Mouse (Mus musculus) hindbrain, embryonic 16.5 days (tissue): ENCODE results near the gene Txnrd3. TPM values are rescaled to one million over a fixed set of nuclear protein-coding genes. Genes with fewer than 3 reads are reported as not detected.

ENCODE experiments used
- ATAC-seq: fragments of 200-750 bp; cut with Nextera tagmentation; 2 replicates; pipeline ENCODE4 v1.8.0; 2017; ENCODE audit warnings: moderate TSS enrichment, moderate library complexity
- H3K27ac ChIP-seq: fragments of 300-500 bp; sonication (generic); 2 replicates; pipeline ENCODE4 v1.5.1; 2014; ENCODE audit warnings: low read depth, mild to moderate bottlenecking, control low read depth, low read length, moderate library complexity
- H3K27me3 ChIP-seq: fragments of 300-500 bp; sonication (generic); replicated peaks from 2 replicates; pipeline ENCODE4 v1.6.1; 2014; ENCODE audit warnings: low read length; ENCODE audit not compliant: control insufficient read depth, insufficient read depth
- H3K36me3 ChIP-seq: fragments of 300-500 bp; sonication (generic); 2 replicates; pipeline ENCODE4 v1.6.1; 2014; ENCODE audit warnings: mild to moderate bottlenecking, low read length, moderate library complexity, mixed read lengths; ENCODE audit not compliant: control insufficient read depth, insufficient read depth
- H3K4me1 ChIP-seq: fragments of 300-500 bp; sonication (generic); 2 replicates; pipeline ENCODE4 v1.6.1; 2014; ENCODE audit warnings: low read depth, low read length; ENCODE audit not compliant: control insufficient read depth, insufficient read depth
- H3K4me2 ChIP-seq: fragments of 300-500 bp; sonication (generic); 2 replicates; pipeline ENCODE4 v1.6.1; 2014; ENCODE audit warnings: mild to moderate bottlenecking, low read length, control low read depth, moderate library complexity
- H3K4me3 ChIP-seq: fragments of 300-500 bp; sonication (generic); 2 replicates; pipeline ENCODE4 v1.5.1; 2014; ENCODE audit warnings: mild to moderate bottlenecking, low read length, control low read depth, moderate library complexity
- H3K9ac ChIP-seq: fragments of 300-500 bp; sonication (generic); 2 replicates; pipeline ENCODE4 v1.6.1; 2014; ENCODE audit warnings: low read depth, mild to moderate bottlenecking, control low read depth, low read length, moderate library complexity
- H3K9me3 ChIP-seq: fragments of 300-500 bp; sonication (generic); 2 replicates; pipeline ENCODE4 v1.6.1; 2014; ENCODE audit warnings: mild to moderate bottlenecking, low read length, moderate library complexity; ENCODE audit not compliant: control insufficient read depth
- WGBS: fragments of 180-500 bp; shearing (Covaris S2); extraction: QIAGEN DNeasy Blood & Tissue Kit; methylation state at CpG from one replicate; pipeline ENCODE4 v1.1.7; 2014; 5-methylcytosine and 5-hydroxymethylcytosine counted together
- polyA plus RNA-seq: library from polyadenylated mRNA; unstranded; fragments of >200 nt; fragmentation: Nextera tagmentation; extraction: Ambion mirVana; gene quantifications from 2 replicates; pipeline ENCODE4 v1.2.1, GENCODE M21; 2015

Gene Txnrd3
- 12.9 and 15.0 TPM in 2 replicates for polyA plus RNA-seq

GRCm38 (mm10) chr6:89643798-89644270 lies at the start of gene Txnrd3:
Txnrd3 (plus strand) TSS chr6:89643988.
- peak within 1 kb of the TSS; percentile 83 for H3K4me3 ChIP-seq
- peak within 1 kb of the TSS; percentile 87 for H3K4me2 ChIP-seq
- no peaks in the 10 kb centered on the region for H3K9me3 ChIP-seq
- H3K27ac ChIP-seq: peak within 1 kb of the TSS; percentile 89
- H3K9ac ChIP-seq: peak within 1 kb of the TSS; percentile 85
- under 1% methylated on average over 27 of the region's 51 CpGs for WGBS
- H3K36me3 ChIP-seq: no peaks in the 10 kb centered on the region
- ATAC-seq: peak; percentile 90
- H3K4me1 ChIP-seq: peaks cover 3% of the 10 kb centered on the region
- no peaks in the 10 kb centered on the region for H3K27me3 ChIP-seq

GRCm38 (mm10) chr6:89595018-89595776 lies 48.6 kb upstream of the Txnrd3 start, which contains the start of gene Chchd6:
Chchd6 (minus strand) TSS chr6:89595652.
- Histone ChIP-seq H3K4me3 (peak within 1 kb of the TSS; percentile 79), H3K36me3 (no peaks in the 10 kb centered on the region), H3K9me3 (no peaks in the 10 kb centered on the region), H3K27ac (peak within 1 kb of the TSS; percentile 70), H3K4me2 (peak within 1 kb of the TSS; percentile 64), H3K27me3 (no peaks in the 10 kb centered on the region), H3K9ac (peak within 1 kb of the TSS; percentile 89), H3K4me1 (peaks cover 8% of the 10 kb centered on the region)
- peak; percentile 100 for ATAC-seq
- WGBS: under 1% methylated on average over 55 of the region's 56 CpGs

GRCm38 (mm10) chr6:89595777-89596146 lies 48.0 kb upstream of the Txnrd3 start:
- H3K27ac ChIP-seq: no peak overlapping the region
- H3K36me3 ChIP-seq: no peaks in the 10 kb centered on the region
- peak overlapping the region; percentile 79 for H3K4me3 ChIP-seq
- no peaks in the 10 kb centered on the region for H3K27me3 ChIP-seq
- no peaks in the 10 kb centered on the region for H3K9me3 ChIP-seq
- peak overlapping the region; percentile 64 for H3K4me2 ChIP-seq
- ATAC-seq: peak; percentile 59
- H3K9ac ChIP-seq: no peak overlapping the region
- H3K4me1 ChIP-seq: peaks cover 8% of the 10 kb centered on the region
- 27% methylated on average over 5 of the region's 5 CpGs for WGBS

- Histone ChIP-seq H3K4me1 (peaks cover 8% of the 10 kb centered on the region), H3K9ac (no peak overlapping the region), H3K4me2 (no peak overlapping the region), H3K27ac (no peak overlapping the region), H3K4me3 (no peak overlapping the region), H3K27me3 (no peaks in the 10 kb centered on the region), H3K9me3 (no peaks in the 10 kb centered on the region), H3K36me3 (no peaks in the 10 kb centered on the region)
- no peak for ATAC-seq
- WGBS: 93% methylated on average over 1 of the region's 1 CpGs
Measured at GRCm38 (mm10) chr6:89596510-89596909, 47.3 kb upstream of the Txnrd3 start.

- ATAC-seq: no peak
- WGBS: 42% methylated on average over 3 of the region's 3 CpGs
- Histone ChIP-seq H3K27ac (no peak overlapping the region), H3K9me3 (no peaks in the 10 kb centered on the region), H3K4me2 (no peak overlapping the region), H3K9ac (no peak overlapping the region), H3K4me3 (no peak overlapping the region), H3K36me3 (no peaks in the 10 kb centered on the region), H3K4me1 (no peaks in the 10 kb centered on the region; the same call in 1 of the 2 replicates), H3K27me3 (no peaks in the 10 kb centered on the region)
Measured at GRCm38 (mm10) chr6:89606096-89606495, 37.7 kb upstream of the Txnrd3 start.

GRCm38 (mm10) chr6:89607999-89608398 lies 35.8 kb upstream of the Txnrd3 start:
- Histone ChIP-seq H3K4me1 (no peaks in the 10 kb centered on the region; the same call in 1 of the 2 replicates), H3K4me2 (no peak overlapping the region), H3K9me3 (no peaks in the 10 kb centered on the region), H3K9ac (no peak overlapping the region), H3K27ac (no peak overlapping the region), H3K4me3 (no peak overlapping the region), H3K36me3 (no peaks in the 10 kb centered on the region), H3K27me3 (no peaks in the 10 kb centered on the region)
- WGBS: 57% methylated on average over 4 of the region's 4 CpGs
- ATAC-seq: no peak

- H3K27ac ChIP-seq: peak overlapping the region; percentile 69
- H3K36me3 ChIP-seq: no peaks in the 10 kb centered on the region
- 23% methylated on average over 15 of the region's 15 CpGs for WGBS
- H3K9ac ChIP-seq: peak overlapping the region; percentile 29; the same call in 1 of the 2 replicates
- peak; percentile 95 for ATAC-seq
- no peaks in the 10 kb centered on the region for H3K27me3 ChIP-seq
- no peaks in the 10 kb centered on the region for H3K9me3 ChIP-seq
- H3K4me3 ChIP-seq: no peak overlapping the region
- peak overlapping the region; percentile 5; the same call in 1 of the 2 replicates for H3K4me2 ChIP-seq
- H3K4me1 ChIP-seq: peaks cover 15% of the 10 kb centered on the region
Measured at GRCm38 (mm10) chr6:89613336-89614106, 30.3 kb upstream of the Txnrd3 start.

GRCm38 (mm10) chr6:89614107-89614471 lies 29.7 kb upstream of the Txnrd3 start:
- Histone ChIP-seq H3K9ac (peak overlapping the region; percentile 38; the same call in 1 of the 2 replicates), H3K4me1 (peaks cover 15% of the 10 kb centered on the region), H3K27me3 (no peaks in the 10 kb centered on the region), H3K4me3 (no peak overlapping the region), H3K27ac (peak overlapping the region; percentile 69), H3K4me2 (no peak overlapping the region), H3K36me3 (no peaks in the 10 kb centered on the region), H3K9me3 (no peaks in the 10 kb centered on the region)
- ATAC-seq: peak; percentile 9; the same call in 1 of the 2 replicates
- WGBS: 12% methylated on average over 2 of the region's 2 CpGs
